Mouse (Mus musculus) E14TG2a.4 (cell line): ENCODE measurements at regions not wholly inside any gene's neighbourhood (a gene's known extent, or its start where the extent isn't known, plus 50 kb on each side); places are given as distances from the start of the nearest gene placed in this dataset.

Experiments used
- CTCF ChIP-seq: conservative IDR thresholded peaks from 2 replicates; pipeline ENCODE4 v1.5.1; 2014; ENCODE audit warnings: low read length
- NANOG ChIP-seq: IDR thresholded peaks from 2 replicates; pipeline ENCODE4 v1.6.1; 2014; ENCODE audit warnings: borderline replicate concordance, low read length, mixed read lengths

DNA sequence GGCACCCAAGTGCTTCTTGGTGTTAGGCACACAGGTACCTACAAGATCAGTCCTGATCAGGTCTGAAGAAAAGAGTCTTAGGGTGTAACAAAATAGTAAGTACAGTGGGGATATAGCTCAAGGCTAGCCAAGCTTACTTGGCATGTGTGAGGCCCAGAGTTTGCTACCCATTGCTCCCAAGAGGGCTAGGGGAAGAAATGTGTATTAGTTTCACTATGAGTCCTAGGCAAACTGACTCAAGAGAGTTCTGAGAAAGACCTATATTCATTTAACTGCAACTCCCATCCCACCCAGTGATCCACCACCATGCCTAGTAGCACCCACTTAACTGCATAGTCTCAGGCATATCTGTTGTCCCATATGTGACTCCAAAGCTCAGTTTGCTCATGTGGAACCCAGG, 84.5 kb upstream of the Cdkn2b start:
- TF ChIP-seq CTCF (no peak), NANOG (no peak)
